Mouse (Mus musculus) retina, embryonic 14.5 days (tissue): Measurements from ENCODE around the gene Rab11fip4.
"Not testable (repeated sequence)": the region's sequence is repeated elsewhere in the genome, so short reads cannot be mapped to it uniquely, and the experiment has no call there.

Experiments used
- DNase-seq: peaks from one replicate; pipeline ENCODE4 v3.0.0-alpha.2; 2015; ENCODE audit warnings: low spot score

Gene Rab11fip4

DNA sequence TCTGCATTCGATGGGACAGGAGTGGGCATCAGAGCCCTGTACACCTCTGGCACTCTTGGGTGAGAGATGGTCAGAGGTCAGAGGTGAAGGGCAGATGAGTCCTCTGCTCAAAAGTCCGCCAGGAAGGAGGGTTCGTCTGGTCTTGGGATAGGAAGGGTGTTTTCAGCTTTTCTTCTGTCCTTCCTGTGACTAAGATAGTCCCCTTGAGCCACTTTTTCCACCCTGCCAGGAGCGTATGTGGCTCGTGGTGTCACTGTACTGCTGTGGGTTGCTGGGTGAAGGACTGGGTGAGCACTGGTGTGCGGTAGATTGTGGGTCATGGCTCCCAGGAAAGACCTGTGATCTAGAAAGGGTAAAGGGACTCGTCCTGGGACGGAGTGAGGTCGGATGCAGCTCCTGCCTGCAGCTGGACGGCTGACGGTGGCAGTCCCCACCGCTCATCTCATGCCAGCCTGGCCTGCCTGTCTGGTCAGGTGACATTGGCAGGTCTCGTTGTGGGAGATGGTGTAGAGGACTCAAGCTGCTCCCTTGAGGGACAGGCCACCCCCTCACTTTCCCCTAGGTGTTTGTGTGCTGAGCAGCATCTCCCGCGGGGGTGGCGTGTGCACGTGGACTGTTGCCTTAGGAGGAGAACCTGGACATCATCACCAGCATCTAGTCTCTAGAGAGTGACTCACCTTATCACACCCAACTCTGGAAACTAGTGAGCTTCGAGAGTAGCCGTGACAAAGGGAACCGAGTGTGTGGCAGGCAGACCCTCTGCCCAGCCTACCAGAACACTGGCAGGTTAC is 87.5 kb downstream of the Rab11fip4 start:
- DNase-seq, result no peak

DNA sequence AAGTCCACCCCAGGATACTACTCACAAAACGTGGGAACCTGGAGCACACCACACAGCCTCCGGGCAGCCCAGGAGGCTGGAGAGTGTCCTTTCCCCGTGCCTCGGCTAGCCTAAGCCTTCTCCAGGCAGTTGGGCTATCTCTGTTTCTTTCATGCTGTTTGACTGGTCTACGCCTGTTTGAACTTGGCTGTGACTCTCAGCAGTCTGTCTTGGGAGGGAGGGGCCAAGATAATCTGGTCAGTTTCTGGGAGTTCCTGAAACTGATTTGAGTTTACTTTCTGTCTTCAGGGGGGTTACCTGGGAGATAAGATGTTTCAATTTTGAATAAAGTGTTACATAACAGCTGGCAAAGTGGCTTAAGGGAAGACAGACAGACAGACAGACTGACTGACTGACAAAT is 88.9 kb downstream of the Rab11fip4 start:
- no peak for DNase-seq

DNA sequence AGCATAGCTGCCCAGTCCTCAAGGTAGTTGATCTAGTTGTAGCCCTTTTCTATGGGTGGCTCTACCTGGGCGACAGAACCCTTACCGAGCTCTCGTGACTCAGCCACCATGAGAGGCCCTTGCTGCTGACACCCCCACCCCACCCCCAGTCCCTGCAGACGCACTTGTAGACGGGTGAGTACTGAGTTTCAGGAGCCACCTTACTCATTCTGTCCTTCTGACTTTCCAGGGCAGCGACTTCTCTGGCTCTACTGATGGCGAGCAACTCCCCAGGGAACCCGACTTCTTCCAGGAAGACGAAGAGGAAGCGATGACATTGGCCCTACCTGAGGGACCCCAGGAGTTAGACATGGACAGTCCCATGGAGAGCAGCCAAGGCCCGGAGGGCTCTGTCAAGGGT is 89.5 kb downstream of the Rab11fip4 start:
- no peak for DNase-seq

DNA sequence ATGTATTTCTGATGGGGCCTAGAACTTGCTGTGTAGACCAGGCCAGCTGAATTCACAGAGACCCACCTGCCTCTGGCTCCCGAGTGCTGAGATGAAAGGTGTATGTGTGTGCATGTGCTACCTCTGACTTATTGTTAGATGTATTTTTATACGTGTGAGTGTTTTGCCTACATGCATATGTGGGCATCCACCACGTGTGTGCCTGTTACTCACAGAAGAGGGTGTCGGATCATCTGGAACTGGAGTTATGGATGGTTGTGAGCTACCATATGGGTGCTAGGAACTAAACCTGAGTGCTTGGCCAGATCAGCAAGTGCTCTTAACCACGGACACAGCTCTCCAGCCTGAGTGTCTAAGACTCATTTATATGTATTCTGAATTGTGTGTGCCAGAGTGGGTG is 90.2 kb downstream of the Rab11fip4 start:
- no peak for DNase-seq

DNA sequence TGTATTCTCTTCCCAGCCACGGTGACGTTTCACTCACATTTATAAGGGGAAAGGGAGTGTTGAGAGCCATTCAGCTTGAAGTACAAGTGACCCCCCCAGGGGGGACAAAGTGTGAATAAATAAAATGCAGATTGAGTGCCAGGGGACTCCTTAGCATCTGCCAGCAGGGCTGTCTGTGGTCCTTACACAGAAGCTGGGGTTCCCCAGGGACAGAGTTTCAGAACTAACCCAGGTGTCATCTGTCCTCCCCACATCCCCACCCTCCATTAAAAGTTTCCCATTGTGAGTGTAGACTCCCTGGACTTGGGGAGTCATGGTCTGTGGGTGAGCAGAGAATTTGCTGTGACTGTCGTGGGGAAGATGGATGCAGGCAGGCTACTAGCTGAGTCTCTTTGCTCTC is 90.8 kb downstream of the Rab11fip4 start:
- DNase-seq, result no peak

DNA sequence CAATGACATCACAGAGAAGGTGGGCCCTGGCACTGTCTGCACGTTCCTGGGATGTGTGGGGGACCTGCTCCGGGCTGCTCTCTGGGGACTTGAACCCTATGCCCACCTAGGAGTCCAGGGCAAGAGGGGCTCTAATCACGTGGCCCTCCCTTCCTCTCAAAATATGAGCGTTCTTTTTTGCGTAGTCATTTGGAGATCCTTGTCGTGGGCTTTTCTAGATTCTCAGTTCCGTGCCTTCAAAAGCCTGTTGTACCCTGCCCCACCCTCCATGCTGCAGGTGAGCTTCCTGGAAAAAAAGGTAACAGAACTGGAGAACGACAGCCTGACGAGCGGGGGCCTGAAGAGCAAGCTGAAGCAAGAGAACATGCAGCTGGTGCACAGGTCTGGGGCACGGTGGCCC is 94.1 kb downstream of the Rab11fip4 start:
- no peak for DNase-seq

DNA sequence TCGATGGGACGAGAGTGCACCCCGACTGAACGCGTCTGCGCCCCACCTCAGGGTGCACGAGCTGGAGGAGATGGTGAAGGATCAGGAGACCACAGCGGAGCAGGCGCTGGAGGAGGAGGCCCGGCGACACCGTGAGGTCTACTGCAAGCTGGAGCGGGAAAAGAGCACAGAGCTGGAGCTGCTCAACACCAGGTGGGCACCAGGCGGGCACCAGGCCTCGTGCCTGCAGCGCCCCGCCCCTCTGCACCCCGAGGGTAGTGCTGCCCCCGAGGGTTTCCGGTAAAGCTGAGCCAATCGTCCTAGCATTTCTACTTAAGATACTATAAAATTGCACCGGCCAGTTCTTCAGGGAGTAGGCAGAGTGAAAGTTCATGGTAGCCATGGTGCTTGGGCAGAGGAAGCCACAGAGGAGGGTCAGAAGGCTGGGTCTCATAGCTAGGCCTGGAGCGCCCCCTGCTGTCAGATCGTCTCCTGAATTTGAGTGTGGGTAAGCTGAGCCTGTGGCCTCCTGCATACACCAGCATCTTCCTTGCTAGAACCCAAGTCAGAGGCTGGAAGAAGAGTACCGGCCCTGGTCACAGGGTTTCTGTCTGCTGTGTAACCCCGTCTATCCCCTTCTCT is 95.6 kb downstream of the Rab11fip4 start:
- DNase-seq, result peak; percentile 98

DNA sequence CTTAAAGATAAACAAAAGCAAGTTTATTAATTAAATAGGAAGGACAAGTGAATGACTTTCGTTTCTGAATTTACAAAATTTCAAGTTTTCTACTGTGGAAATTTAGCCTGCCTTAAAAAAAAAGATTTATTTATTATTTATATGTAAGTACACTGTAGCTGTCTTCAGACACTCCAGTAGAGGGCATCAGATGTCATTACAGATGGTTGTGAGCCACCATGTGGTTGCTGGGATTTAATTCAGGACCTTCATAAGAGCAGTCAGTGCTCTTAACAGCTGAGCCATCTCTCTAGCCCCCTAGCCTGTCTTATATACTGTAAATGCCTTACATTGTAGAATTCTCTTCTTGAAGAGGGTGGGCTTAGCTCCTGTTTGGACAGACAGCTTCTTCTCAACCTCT is 98.9 kb downstream of the Rab11fip4 start:
- DNase-seq, result no peak

DNA sequence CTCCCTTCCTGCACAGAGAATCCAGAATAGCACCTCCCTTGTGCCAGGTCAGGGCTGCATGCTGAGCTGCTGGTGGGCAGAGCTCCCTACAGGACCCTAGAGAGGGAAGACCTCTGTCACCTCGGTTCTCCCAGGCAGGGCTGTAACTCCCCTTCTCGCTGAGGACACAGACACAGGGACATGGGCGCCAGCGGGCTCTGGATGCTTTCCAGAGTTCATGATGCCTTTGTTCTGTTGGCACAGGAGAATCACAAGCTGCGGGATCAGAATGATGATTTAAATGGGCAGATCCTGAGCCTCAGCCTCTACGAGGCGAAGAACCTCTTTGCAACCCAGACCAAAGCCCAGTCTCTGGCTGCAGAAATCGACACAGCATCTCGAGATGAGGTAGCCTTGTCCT is 100.5 kb downstream of the Rab11fip4 start:
- DNase-seq, result no peak

DNA sequence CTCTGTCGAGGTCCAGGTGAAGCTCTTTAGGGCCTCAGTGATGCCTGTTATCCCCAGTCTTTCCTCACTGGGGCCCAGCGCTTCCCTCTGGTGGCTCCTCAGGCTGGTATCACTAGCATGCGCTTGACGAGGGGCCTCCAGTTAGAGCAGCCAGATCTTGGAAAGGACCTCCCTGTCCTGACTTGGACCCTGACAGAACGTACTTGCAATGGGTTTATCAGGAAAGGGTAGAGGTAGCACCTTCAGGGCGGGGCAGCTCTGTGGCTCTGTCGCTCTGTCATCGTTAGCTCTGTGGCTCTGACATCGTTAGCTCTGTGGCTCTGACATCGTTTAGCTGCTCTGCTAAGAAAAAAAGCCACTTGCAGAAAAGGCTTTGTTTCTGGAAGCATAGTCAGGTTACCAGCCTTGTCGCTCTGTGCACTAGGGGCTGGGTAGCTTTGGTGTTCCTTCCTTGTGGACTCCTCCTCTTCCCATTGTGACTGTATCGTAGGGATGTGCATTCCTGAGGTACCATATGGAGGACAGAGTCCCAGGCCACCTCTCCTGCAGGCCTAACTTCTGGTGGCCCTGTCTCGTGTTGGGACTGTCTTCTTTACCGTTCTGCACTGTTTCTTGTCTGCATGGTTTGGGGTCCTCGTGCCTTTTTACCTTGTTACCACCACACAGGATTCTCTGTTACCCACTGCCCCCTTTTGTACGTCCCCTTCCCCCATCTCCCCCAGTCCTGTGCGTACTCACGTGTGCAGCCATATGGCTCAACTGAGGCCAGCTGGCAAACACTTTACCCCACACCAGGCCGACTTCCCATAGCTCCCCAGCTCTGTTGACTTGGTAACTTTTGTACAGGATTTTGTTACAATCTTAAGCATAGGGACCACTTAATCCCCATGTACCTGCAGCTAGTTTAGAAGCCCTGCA is 105.6 kb downstream of the Rab11fip4 start:
- no peak for DNase-seq

DNA sequence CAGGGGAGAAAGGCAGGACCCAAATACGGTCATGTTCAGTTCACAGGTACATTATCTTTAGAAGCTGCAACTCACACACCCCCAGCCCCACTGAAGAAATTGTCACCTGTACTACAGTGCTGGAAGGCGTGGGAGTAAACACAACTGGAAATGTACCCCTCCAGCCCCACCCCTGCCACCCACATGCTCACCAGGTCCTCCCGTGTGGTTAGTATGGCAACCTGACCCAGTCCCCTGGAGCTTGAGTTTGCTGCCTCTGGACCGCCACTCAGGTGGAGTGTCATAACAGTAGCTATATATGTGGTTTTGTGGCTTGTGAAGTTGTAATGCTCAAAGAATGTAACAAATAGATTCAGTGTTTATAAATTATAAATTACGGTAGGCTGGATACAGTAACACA is 107.1 kb downstream of the Rab11fip4 start:
- no peak for DNase-seq

DNA sequence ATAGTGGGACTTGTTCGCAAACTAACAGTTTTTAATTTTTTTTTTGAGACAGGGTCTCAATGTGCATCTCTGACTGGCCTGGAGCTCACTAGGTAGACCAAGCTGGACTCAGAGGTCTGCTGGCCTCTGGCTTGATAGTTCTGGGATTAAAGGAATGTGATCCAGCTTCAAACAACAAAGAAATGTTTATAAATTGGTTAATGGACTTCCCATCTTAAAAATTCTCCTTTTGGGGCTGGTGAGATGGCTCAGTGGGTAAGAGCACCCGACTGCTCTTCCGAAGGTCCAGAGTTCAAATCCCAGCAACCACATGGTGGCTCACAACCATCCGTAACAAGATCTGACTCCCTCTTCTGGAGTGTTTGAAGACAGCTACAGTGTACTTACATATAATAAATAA is 107.5 kb downstream of the Rab11fip4 start:
- not testable (repeated sequence) for DNase-seq

DNA sequence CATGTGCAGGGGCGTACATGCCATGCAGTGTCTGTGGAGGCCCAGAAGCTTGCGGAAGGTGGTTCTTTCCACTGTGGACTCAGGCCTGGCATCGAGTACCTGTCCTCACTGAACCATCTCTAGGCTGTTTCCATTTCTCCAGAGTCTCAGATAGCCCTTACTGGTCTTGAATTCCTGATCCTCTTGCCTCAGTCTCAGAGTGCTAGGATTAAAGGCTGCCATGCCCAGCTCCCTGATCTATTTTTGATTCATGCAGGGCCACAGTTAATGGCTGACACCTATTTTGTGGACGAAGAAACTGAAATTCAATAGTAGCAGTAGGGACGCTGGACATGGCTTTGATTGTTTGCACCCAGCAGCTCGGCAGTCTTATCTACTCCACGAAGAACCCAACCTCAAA is 110.5 kb downstream of the Rab11fip4 start:
- no peak for DNase-seq

DNA sequence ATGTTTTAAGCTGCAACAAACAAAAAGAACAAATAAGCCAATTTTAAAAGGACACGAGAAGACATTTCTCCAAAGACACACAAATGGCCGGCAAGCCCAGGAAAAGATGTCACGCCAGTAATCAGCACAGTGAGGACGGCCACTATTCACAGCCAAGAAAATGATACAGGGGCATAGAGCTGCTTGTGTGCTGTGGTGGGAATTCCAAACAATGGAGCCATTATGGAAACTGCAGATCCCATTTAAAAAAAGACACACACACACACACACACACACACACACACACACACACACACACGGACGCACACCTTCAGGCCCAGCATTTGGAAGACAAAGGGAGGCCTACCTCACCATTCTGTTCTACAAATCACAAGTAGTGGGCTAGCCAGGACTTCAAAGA is 111.1 kb downstream of the Rab11fip4 start:
- no peak for DNase-seq

DNA sequence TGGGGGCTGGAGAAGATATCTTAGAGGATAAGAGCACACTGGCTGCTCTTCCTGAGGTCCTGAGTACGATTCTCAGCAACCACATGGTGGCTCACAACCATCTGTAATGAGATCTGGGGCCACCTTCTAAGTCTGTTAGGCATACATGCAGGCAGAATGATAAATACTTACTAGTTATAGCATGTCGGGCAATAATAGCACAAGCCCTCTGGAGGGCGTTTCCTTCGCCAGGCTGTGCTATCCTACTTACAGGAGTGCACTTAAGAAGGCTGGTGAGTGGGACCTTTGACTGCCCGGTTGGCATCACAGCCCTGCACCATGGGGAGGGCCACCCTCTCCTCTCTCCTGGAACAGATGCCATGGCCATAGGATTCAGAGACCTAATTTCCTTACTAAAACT is 112.4 kb downstream of the Rab11fip4 start:
- peak; percentile 65 for DNase-seq

DNA sequence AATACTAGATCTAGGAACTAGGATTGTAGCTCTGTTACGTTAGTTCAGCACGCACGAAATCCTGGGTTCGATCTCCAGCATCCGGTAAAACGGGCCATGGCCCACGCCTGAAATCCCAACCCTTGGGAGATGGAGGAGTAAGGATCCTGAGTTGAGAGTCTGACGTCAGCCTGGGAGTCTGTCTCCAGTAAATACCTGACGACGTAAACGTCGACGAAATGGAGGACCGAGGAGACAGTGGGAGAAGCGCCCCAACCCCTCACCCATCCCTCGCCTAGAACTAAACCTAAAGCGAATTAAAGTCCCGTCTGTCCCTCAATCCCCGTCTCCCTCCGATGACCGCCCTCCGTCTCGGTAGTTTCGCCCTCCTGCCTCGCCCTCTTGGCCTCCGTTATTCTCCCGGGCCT is 112.9 kb downstream of the Rab11fip4 start:
- DNase-seq, result peak; percentile 72

DNA sequence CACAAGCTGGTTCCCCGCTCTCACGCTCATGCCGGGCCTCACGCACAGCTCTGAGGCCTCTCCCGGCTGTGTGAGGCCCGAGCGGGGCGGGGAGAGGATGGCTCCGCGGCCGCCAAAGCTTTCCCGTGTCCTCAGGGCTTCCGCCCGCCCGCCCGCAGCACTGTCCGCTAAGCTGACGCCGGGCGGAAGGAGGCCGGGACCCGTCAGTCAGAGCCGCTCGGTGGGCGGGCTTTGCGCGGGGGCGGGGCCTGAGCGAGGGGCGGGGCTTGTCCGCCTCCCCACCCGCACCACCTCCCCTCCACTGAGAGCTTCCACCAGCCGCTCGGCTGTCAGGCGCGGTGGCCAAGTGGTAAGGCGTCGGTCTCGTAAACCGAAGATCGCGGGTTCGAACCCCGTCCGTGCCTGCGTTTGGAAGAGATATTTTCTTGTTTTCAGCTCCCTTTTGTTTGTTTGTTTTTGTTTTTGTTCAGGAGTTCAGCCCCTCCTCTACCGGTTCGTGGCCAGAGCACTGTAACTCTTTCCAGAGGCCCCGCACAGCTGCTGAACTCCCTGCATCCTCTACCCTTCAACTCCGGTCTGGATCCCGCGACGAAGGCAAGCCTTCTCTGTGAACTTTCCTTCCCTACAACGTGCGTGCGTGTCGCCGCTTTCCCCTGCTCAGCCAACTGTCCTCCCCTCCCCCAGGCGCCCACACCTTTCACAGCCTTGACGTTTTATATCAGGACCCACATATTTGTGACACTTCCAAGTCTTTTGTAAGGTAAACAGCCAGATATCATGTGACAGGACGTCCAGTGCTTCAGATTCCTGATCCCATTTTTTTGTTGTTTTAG is 113.5 kb downstream of the Rab11fip4 start:
- peak; percentile 95 for DNase-seq

DNA sequence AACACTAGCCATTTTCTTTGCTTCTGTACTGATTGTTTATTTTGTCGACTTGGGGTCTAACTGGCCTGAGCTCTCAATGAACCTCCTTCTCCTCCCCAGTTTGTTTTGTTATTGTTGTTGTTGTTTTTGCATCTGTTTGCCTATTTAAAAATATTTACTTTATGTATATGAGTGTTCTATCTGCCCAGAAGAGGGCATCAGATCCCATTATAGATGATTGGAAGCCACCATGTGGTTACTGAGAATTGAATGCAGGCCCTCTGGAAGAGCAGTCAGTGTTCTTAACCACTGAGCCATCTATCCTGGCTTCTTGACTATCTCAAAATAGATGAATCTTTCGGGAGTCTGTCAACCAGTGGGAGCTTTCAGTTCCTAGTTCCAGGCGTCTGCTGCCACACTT is 116.1 kb downstream of the Rab11fip4 start:
- no peak for DNase-seq

DNA sequence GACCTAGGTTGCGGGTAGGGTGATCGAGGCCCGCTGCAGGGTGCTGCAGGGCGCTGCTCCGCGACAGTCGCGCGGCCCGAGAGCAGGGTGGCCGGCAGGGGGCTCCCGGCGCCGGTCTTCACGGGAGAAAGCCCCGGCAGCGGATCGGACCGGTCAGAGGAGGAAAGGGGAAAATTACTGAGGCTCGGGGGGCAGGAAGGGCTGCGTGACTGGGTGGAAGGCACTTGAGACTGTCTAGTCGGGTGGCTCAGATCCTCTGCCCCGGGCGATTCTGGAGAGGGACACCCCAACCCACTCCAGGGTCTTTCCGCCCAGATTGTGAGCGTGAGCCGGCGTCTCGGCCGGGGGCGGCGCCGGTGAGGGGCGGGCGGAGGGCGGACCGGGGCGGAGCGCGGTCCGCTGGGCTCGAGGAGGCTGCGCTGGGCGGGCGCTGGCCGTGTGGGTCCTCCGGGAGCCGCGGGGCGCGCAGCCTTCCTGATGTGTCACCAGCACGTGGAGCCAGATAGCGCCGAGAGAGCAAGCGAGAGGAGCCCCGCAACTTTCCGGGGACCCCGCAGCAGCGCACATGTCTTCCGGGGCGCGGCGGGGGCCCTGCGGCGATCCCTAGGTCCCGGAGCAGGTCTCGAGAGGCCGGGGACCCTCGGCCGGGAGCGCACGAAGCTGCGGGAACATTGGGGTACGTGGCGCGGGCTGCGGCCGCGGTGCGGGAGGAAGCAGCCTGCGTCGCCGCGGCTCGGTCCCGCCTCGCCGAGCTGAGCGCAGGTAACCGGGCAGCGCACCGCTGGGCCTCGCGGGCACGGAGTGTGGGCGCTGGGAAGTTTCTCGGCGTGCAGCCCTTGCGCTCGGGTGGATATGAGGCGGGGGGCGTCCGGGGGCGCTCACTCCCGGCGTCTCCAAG is 120.1 kb downstream of the Rab11fip4 start:
- peak; percentile 84 for DNase-seq

DNA sequence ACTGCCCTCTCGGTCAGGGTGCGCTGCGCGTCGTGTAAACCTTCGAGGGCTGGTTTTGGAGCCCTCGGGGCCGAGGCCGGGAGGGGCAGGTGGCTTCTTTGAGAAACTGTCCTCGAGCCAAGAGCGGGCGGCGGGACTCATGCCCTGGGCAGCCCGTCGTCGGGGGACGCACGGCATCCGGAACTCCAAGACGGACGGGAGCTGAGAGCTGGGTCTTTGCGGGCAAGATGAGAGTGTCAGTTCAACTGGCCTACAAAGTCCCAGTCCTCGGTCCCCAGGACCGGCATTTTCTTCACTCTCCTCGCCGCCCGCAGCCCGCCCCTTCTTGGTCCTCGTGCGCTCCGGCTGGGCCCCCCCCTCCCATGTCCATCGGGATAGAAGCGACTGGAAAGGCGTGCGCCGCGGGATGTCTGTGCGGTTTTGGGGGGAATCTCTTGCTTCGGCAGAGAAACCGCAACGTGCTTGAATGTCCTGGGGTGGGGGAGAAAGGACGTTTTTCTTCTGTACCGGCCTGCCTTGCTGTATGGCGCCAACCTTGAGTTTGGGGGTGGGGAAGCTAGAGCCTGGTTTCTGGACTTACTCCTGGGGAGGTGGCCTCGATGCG is 120.9 kb downstream of the Rab11fip4 start:
- DNase-seq, result no peak
